Mouse (Mus musculus): ENCODE results near the gene Zcchc4. TPM values are rescaled to one million over a fixed set of nuclear protein-coding genes. Genes with fewer than 3 reads are reported as not detected.

Zcchc4 gene
- polyA plus RNA-seq (2012) = 7.0 and 8.2 TPM in 2 replicates

GRCm38 (mm10) chr5:52775237-52775636, at the start of gene Zcchc4:
Gene Zcchc4, plus strand, starts transcription at chr5:52775409.

GRCm38 (mm10) chr5:52741391-52742111, 33.7 kb upstream of the Zcchc4 start, which contains the start of gene Pi4k2b:
Gene Pi4k2b, plus strand, starts transcription at chr5:52741574.

GRCm38 (mm10) chr5:52833761-52834274, 58.6 kb downstream of the Zcchc4 start, which contains the start of gene Anapc4:
Gene Anapc4, plus strand, starts transcription at chr5:52834012.

Other genes with a start within 250 kb of the Zcchc4 start
- 0.02 TPM in 1 of 2 replicates, not detected in the other for gene Lgi2, start 208.9 kb upstream of the Zcchc4 start, polyA plus RNA-seq (2012)
- gene Sepsecs, start 105.7 kb upstream of the Zcchc4 start, polyA plus RNA-seq (2012) = 0.56 and 0.81 TPM in 2 replicates
- gene Pi4k2b, start 33.8 kb upstream of the Zcchc4 start, polyA plus RNA-seq (2012) = 21.8 and 22.0 TPM in 2 replicates
- gene Anapc4, start 58.6 kb downstream of the Zcchc4 start, polyA plus RNA-seq (2012) = 5.2 and 6.1 TPM in 2 replicates

All from megakaryocyte-erythroid progenitor cell, adult 5 weeks (primary cell).